Mouse (Mus musculus) hindbrain, embryonic 13.5 days (tissue): ENCODE data around the gene Rpl9-ps6. TPM values are rescaled to one million over a fixed set of nuclear protein-coding genes. Genes with fewer than 3 reads are reported as not detected.

Source experiments
- ATAC-seq: fragments of 200-750 bp; cut with Nextera tagmentation; 2 replicates; pipeline ENCODE4 v1.8.0; 2017; ENCODE audit warnings: moderate TSS enrichment; ENCODE audit not compliant: low FRiP score
- H3K27ac ChIP-seq: fragments of 300-500 bp; sonication (generic); 2 replicates; pipeline ENCODE4 v1.5.1; 2015; ENCODE audit warnings: inconsistent platforms, mild to moderate bottlenecking, moderate library complexity
- H3K27me3 ChIP-seq: fragments of 300-500 bp; sonication (generic); 2 replicates; pipeline ENCODE4 v1.6.1; 2015; ENCODE audit warnings: mild to moderate bottlenecking, inconsistent platforms
- H3K36me3 ChIP-seq: fragments of 300-500 bp; sonication (generic); 2 replicates; pipeline ENCODE4 v1.6.1; 2015; ENCODE audit warnings: mild to moderate bottlenecking, inconsistent platforms
- H3K4me1 ChIP-seq: fragments of 300-500 bp; sonication (generic); replicated peaks from 2 replicates; pipeline ENCODE4 v1.6.1; 2015; ENCODE audit warnings: inconsistent platforms
- H3K4me2 ChIP-seq: fragments of 300-500 bp; sonication (generic); 2 replicates; pipeline ENCODE4 v1.6.1; 2015; ENCODE audit warnings: inconsistent platforms, mild to moderate bottlenecking, moderate library complexity
- H3K4me3 ChIP-seq: fragments of 300-500 bp; sonication (generic); 2 replicates; pipeline ENCODE4 v1.5.1; 2015; ENCODE audit warnings: mild to moderate bottlenecking, inconsistent platforms
- H3K9ac ChIP-seq: fragments of 300-500 bp; sonication (generic); 2 replicates; pipeline ENCODE4 v1.6.1; 2015; ENCODE audit warnings: mild to moderate bottlenecking, inconsistent platforms
- H3K9me3 ChIP-seq: fragments of 300-500 bp; sonication (generic); 2 replicates; pipeline ENCODE4 v1.6.1; 2016; ENCODE audit warnings: inconsistent platforms
- WGBS: fragments of 180-500 bp; shearing (Covaris S2); methylation state at CpG from one replicate; pipeline ENCODE4 v1.1.7; 2015; 5-methylcytosine and 5-hydroxymethylcytosine counted together
- polyA plus RNA-seq: library from polyadenylated mRNA; unstranded; fragments of >200 nt; fragmentation: Nextera tagmentation; extraction: Ambion mirVana; gene quantifications from 2 replicates; pipeline ENCODE4 v1.2.1, GENCODE M21; 2015

Rpl9-ps6 gene
- polyA plus RNA-seq, 1 experiment from 2014 or later: 82.1 TPM

DNA sequence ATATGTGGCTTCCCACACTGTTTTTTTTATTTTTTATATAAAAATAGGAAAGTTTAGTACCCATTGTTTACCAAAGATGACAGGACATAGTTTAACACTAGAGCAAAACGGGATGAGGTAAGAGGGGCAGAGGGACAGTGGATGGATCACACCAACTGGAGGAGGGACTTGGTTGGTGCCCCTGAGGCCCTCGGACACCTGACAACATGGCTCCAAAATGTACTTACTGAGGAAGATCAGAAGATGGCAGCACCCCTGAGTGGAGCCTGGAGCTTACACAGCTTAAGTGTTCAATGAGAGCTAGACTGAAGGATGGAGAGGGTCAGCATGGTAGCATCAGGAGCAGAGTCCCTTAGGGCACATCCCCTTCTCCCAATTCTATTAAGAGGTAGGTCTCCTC lies 27.0 kb downstream of the Rpl9-ps6 start:
- Histone ChIP-seq H3K36me3 (no peaks in the 10 kb centered on the region), H3K4me1 (no peaks in the 10 kb centered on the region), H3K4me2 (no peak overlapping the region), H3K27me3 (no peaks in the 10 kb centered on the region), H3K9ac (no peak overlapping the region), H3K9me3 (no peaks in the 10 kb centered on the region), H3K27ac (no peak overlapping the region), H3K4me3 (no peak overlapping the region)
- WGBS: 92% methylated on average over 2 of the region's 2 CpGs
- ATAC-seq: no peak

- no peak overlapping the region for H3K4me2 ChIP-seq
- no peaks in the 10 kb centered on the region for H3K27me3 ChIP-seq
- no peak overlapping the region for H3K4me3 ChIP-seq
- H3K27ac ChIP-seq: no peak overlapping the region
- H3K9me3 ChIP-seq: no peaks in the 10 kb centered on the region
- no peak overlapping the region for H3K9ac ChIP-seq
- no peak for ATAC-seq
- H3K36me3 ChIP-seq: no peaks in the 10 kb centered on the region
- H3K4me1 ChIP-seq: no peaks in the 10 kb centered on the region
- WGBS: 93% methylated on average over 3 of the region's 3 CpGs
Observed at GRCm38 (mm10) chr19:32425856-32426255, 40.5 kb downstream of the Rpl9-ps6 start.

DNA sequence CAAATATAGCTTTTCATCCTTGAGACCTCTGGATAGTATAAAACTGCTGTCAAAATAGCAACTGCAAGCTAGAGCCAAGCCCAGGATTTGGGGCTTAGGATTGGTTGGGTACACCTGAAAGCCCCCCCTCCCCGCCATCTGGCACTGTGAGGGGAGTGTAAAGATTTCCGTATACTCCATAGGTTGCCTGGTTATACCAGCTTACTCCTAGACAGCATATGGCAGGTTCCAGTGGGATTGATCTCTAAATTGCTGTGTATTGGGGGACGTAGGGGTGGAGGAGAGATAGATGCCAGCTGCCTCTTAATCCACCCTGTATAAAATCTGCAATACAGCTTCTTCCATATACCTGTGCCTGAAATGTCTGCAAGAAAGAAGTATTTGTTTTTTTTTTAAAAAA lies 41.7 kb downstream of the Rpl9-ps6 start:
- Histone ChIP-seq H3K27ac (no peak overlapping the region), H3K36me3 (no peaks in the 10 kb centered on the region), H3K4me1 (no peaks in the 10 kb centered on the region), H3K9ac (no peak overlapping the region), H3K4me3 (no peak overlapping the region), H3K4me2 (no peak overlapping the region), H3K9me3 (no peaks in the 10 kb centered on the region), H3K27me3 (no peaks in the 10 kb centered on the region)
- WGBS: 84% methylated on average over 3 of the region's 3 CpGs
- ATAC-seq: no peak

DNA sequence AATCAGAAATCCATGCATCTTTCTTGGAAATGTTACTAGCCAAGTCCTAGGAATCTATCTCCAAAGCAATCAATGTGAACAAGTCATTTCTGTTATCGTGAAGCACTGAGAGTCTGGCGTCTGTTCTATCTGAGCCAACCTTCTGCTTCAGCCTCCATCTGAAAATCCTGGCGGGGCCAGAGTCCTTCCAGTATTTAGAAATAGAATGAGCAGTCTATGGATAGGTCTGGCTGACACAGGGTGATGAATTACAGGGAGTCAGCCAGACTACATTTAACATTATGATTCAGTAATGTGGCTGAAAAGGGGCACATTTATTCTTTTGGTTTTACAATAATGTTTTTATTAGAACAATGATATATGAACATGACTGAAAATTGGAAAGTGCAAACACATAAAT lies 47.3 kb downstream of the Rpl9-ps6 start:
- Histone ChIP-seq H3K9me3 (no peaks in the 10 kb centered on the region), H3K27ac (no peak overlapping the region), H3K36me3 (no peaks in the 10 kb centered on the region), H3K4me3 (no peak overlapping the region), H3K9ac (no peak overlapping the region), H3K4me1 (no peaks in the 10 kb centered on the region), H3K4me2 (no peak overlapping the region), H3K27me3 (no peaks in the 10 kb centered on the region)
- no peak for ATAC-seq
- 80% methylated on average over 3 of the region's 3 CpGs for WGBS

DNA sequence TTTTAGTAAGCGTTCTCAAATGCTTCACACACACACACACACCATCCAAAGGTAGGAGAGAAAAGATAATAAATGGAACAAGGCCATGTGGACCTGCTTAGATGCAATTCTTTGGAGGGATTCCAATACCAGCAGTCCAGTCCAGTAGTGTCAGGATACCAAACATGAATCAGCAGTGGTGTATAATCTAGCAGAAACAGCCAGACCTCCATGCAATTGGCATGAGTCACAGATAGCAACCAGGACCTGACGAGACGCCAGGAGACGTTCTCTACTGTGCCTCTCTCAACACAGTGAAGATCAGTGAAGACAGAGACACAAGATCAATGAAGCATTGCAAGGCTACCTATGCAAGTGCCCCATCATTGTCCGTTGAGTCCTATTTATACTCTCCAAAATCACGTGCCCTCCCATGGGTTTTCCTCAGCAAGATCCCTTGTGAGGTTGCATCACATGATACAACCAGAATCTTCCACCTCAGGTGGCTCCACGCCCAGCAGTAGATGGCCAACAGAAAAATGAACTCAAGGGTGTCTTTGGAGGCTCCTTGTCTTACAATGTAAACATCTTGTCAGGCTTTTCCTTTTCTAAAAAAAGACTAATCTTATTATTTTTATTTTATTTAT lies 49.6 kb downstream of the Rpl9-ps6 start:
- H3K4me2 ChIP-seq: no peak overlapping the region
- no peak for ATAC-seq
- H3K27me3 ChIP-seq: no peaks in the 10 kb centered on the region
- H3K4me3 ChIP-seq: no peak overlapping the region
- H3K27ac ChIP-seq: no peak overlapping the region
- no peaks in the 10 kb centered on the region for H3K4me1 ChIP-seq
- H3K36me3 ChIP-seq: no peaks in the 10 kb centered on the region
- no peaks in the 10 kb centered on the region for H3K9me3 ChIP-seq
- WGBS: 87% methylated on average over 7 of the region's 7 CpGs
- H3K9ac ChIP-seq: no peak overlapping the region

Other genes starting within 250 kb of the Rpl9-ps6 start
- gene Sgms1, start 76.9 kb downstream of the Rpl9-ps6 start, polyA plus RNA-seq: 17.7 and 19.1 TPM in 2 replicates
- 53.0 and 55.0 TPM in 2 replicates for gene Minpp1, start 19.2 kb upstream of the Rpl9-ps6 start, polyA plus RNA-seq
- 1.1 and 1.2 TPM in 2 replicates for gene Papss2, start 129.2 kb upstream of the Rpl9-ps6 start, polyA plus RNA-seq